Mouse (Mus musculus) brain, embryonic 18.5 days (tissue): Measurements from ENCODE around the gene 5730480H06Rik.
A peak's percentile ranks its signal among the peaks of the same experiment; 100 is the strongest.

Source experiments
- DNase-seq: peaks from one replicate; pipeline ENCODE4 v3.0.0-alpha.2; 2012; ENCODE audit warnings: low read depth, low spot score

Gene 5730480H06Rik

GRCm38 (mm10) chr5:48419741-48420140 is 92.0 kb downstream of the 5730480H06Rik start:
- no peak for DNase-seq

DNA sequence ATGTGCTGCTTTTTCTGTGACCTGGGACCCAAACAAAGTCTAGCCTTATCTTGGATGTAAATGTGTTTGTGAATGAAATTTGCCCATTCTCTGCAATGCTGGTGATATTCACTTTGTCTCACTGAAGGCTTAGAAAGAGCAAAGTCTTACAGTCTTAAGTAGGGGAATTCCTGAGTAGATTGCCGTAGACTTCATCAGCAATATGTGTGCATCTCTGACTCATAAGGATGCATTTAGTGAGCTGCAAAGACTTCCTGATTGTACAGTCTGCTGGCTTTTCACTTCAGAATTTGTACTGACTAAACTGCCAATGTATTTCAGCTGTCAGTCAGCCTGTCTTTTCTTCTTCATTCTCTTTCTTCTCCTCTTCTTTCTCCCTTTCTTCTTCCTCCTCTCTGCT is 94.2 kb downstream of the 5730480H06Rik start:
- no peak for DNase-seq

DNA sequence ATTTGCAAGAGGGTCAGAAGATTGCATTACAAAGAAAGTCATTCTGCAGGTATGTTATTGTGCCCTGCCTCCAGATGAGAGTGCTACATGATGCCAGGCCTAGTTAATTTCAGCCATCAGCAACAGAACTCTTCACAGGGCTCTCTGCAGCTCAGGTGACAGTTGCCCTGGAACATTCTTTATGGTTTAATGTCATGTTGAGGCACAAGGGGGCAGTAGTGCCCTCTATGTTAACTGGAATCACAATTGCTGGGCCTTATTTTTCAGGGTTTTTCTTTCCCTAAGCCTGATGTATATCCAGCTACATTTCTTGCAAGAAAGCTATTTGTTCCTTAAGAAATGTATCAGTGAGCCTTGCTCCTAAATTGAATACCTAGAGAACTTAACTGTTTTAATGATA is 102.7 kb downstream of the 5730480H06Rik start:
- DNase-seq, result peak; percentile 32

- DNase-seq, result no peak
Observed at GRCm38 (mm10) chr5:48448888-48449287, 121.1 kb downstream of the 5730480H06Rik start.

- DNase-seq, result no peak
Observed at GRCm38 (mm10) chr5:48460221-48460620, 132.5 kb downstream of the 5730480H06Rik start.
